Mouse (Mus musculus) brain, embryonic 18.5 days (tissue): ENCODE data around the gene Henmt1.

ENCODE experiments used
- DNase-seq: peaks from one replicate; pipeline ENCODE4 v3.0.0-alpha.2; 2012; ENCODE audit warnings: low read depth, low spot score

Gene Henmt1

DNA sequence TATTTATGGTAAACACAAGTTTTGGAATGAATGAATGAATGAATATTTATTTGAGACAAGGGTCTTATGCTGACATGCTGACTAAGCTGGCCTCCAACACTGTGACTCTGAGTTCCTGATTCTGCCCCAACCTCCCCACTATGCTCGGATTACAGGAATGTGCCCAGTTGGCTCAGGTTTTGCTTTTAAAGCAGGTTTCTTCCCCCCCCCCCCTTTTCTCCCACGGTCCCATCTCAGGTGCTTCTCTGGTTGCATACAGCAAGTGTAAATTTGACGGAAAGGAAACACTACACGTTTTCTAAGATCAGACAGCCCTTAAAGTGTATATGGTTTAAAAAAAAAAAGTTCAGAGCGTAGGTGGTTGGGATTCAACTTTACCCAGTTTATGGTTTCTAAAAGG is at the start of gene Henmt1:
Henmt1 (plus strand) TSS at position 301 of the 400 bp plus-strand sequence.
- DNase-seq: no peak

DNA sequence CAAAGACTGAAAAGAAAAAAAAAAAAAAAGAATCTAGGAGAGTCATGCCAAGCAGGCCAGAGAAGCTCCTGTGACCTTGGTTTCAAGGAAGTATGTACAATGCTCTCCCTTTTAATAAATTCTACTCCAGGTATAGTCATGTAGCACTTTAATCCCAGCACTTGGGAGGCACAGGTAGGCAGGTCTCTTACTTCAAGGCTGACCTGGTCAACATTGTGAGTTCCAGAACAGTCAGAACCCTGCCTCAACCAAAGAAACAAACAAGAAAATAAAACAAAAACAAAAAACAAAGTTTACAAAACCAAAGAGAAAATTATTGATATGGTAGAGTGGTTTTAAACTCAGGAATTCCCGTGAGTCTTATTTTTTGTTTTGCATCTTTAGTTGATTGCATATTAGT is 49.8 kb upstream of the Henmt1 start, which contains the start of gene Fndc7:
Fndc7 (minus strand) TSS at position 101 of the 400 bp plus-strand sequence.
- DNase-seq: no peak

DNA sequence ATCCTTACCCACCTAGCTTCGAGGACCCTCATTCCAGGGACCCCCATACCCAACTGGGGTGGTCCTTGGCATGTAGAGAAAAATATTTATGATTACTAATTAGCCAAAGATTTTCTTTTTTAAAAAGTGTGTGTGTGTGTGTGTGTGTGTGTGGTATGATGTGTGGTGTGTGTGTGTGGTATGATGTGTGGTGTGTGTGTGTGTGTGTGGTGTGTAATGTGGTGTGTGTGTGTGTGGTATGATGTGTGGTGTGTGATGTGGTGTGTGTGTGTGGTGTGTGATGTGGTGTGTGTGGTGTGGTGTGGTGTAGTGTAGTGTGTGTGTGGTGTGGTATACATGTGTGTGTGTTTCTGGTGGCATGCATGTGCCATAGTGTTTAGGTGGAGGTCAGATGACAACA is 47.6 kb upstream of the Henmt1 start:
- DNase-seq: no peak

DNA sequence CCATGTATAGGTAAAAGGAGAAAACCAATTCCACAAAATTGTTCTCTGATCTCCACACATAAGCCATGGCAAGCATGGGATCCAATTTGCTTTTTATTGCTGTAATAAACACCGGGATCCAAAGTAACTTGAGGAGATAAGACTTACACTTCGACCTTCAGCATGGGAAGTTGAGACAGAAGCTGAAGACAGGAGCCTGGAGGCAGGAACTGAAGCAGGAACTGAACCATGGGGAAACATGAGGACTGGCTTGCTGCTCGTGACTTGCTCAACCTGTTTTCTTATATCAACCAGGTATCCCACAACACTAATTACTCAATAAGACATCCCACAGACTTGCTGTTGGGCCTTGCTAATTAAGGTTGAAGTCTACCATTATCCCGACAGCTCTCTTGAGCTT is 46.8 kb upstream of the Henmt1 start:
- DNase-seq: no peak

DNA sequence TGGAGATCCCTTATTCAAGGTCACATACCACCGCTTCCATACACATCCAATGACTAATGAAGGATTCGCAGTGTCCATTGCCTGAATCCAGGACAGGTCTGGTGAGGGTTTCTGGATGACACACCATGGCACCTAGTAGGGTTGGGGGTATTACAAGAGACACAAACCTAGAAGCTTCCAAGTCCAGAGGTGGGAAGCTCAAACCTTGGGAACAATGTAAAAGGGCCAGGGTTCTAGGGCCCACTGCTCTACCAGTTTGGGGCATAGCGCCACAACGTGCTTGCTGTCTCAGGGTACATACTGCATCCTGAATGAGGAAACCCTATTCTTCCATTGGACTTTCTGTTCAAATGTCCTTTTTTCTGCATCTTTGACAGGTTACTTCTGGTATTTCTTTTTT is 41.0 kb upstream of the Henmt1 start:
- DNase-seq: no peak

DNA sequence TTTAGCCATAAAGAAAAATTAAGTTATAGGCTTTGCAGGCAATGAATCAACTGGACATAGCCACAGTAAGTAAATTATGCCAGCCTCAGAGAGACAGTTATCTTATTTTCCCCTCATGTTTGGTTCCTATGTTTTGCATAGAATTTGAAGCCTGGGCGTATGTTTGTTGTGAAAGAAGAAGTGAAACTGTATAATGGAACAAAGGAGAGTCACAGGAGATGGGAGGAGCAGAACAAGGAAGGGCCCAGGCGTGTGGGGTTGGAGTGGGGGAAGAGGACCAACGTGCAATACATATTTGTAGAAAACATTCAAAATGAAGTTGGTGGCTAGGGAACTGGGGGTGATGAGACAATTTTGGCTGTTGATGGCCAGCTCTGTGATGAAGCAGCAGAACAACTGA is 39.5 kb upstream of the Henmt1 start:
- DNase-seq: no peak

DNA sequence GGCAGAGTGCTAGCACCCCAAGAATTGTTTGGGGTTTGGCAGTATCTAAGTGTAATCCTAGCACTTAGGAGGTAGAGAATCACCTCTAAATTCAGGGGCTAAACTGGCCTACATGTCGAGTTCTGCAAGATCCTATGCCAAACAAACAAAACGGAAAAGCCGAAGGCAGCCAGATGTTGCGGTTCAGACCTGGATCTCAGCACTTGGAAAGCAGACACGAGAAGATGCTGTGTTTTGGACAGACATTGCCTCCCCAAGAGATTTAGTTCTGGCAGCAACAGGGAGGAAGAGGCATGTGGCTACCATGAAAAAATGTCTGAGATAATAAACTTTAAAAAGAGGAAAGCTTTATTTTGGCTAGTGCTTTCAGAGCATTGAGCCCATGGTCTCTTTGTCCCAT is 39.0 kb upstream of the Henmt1 start:
- DNase-seq: no peak

DNA sequence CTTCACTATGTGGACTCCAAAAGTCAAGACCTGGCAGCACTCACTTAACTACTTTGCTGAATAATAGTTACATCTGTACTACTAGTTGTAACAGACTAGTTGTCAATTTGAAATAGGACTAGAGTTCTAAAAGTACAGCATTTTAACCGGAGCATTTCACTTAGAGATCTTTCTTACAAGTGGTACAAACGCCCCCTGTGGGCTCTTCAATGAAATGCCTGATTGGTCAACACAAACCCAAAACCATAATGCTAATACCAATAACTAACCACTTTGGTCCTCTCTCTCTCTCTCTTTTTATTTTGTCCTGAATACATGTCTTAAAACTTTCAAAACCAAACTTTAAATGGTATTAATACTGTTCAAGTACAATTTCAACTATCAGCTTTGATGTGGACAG is 37.6 kb upstream of the Henmt1 start:
- no peak for DNase-seq

DNA sequence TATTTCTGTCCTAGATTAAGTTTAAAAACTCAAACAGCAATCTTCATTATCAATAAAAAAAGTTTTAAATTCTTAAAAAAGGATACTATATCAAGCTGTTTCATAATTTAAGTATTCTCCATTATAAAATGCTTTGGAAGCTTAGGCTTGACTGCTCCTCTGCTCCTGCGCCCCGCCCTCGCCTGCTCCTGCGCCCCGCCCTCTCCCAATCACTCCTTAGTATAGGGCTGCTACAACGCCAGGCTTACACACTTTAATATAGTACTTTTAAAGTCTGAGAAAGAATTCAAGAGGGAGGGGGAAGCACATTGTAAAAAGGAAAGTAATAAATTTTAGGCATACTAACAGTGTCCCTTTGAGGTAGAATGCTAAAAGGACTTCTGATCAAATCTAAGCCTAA is 36.7 kb upstream of the Henmt1 start:
- no peak for DNase-seq

DNA sequence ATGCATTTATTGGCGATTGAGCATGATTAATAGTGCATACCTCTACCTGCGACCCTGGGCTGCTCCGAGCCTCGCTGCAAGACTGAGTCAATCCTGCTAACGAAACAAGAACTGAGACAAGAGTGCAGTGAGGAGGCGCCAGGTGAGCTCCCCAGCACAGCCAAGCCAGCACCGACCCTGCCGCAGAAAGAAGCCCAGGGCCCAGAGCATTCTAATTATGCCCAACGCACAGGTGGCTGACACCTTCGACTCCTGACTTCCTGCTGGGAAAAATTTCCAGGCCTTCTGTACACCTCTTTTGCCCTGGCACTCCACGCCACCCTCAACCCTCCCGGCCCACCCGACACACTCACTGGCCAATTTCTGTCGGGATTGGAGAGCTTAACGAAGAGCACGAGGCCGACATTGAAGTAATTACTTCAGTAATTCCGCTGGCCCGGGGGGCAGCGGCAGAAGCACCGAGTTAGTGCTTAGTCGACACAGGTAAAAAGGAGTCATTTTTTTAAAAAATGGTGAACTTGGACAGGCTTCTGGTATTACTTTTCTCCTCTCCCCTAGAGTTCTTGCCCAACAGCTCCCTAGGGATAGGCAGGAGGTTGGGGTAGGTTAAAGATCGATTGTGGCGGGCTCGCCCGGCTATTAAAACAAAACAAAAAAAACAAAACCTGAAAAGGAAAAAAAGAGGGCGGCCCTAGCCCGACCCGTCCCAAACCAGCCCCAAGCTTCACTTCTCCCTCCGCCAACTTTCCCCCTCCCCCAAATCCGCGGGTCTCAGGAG is 29.2 kb upstream of the Henmt1 start:
- DNase-seq: no peak

DNA sequence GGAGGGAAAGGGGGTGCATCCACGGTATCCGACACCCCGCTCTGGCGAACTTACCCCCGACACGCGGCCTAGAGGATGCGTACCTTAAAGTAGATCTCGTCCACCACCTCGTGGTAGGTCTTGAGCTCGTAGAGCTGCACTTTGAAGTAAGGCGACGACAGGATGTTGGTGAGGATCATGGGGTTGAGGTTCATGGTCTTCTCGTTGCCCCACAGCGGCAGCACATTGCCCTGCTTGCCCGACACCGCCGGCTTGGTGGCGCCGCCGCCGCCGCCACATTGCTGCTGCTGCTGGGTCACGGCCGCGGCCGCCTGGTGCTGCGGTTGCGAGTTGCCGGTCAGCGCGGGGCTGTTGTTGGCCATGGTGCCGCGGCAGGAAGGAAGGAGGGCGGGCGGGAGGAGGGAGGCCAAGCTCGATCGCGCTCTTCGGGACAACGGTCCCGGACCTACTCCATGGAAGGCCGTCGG is 28.6 kb upstream of the Henmt1 start:
- no peak for DNase-seq

DNA sequence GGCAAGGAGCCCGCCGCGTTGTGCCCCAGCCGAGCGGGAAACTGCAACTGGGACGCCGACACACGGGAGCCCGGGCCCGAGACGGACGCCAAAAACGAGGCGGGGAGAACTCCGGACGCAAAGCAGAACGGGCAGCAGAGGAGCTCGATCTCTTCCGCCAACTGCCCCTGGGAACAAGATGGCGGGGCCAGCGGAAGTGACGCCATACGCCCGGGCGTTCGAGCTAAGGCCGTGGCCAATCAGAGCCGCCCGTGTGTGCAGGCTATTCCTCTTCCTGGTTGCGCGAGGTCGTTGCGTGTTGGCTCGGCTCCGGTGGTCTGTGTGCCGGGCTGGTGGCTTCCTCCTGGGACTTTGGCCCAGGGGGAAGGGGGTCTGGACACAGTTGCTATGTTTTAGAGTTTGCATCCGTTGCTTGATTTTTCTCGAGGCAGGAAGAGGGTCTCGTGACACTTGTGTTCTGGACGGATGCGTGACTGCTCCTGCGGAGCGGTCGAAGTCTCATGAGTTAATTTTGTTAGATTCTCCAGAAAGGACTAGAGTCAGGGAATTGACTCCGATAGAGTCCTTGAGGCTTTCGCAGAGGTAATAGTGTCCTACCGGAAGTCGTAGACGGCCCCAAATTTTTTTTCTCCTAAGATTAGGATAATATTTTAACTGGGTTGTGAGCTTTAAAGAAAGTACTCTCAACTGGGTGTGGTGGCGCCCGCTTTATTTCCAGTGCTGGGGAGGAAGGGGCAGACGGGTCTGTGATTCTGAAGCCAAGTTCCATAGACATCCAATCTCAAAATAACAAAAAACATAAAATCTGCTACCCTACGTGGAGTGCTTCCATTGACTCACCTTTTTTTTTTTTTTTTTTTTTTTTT is 27.9 kb upstream of the Henmt1 start, which contains the start of gene Prpf38b:
Prpf38b (minus strand) TSS at position 180 of the 866 bp plus-strand sequence.
- peak; percentile 91 for DNase-seq

DNA sequence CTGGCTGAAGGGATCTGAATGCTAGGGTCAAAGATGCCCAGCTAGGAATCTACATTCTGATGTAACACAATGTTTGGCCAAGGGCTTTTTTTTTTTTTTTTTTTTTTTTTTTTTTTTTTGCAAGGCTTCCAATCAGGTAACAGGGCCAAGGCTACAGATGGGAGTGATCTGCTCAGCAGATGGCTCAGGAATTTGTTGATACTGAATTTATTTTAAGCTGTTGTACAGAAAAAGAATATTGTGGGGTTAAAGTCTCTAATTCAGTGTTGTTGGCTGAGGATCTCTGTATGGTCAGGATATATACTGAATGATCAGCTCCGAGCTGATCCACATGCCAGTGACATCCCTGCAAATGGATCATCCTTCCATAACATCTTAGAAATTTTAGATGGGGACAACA is 23.7 kb upstream of the Henmt1 start:
- no peak for DNase-seq

DNA sequence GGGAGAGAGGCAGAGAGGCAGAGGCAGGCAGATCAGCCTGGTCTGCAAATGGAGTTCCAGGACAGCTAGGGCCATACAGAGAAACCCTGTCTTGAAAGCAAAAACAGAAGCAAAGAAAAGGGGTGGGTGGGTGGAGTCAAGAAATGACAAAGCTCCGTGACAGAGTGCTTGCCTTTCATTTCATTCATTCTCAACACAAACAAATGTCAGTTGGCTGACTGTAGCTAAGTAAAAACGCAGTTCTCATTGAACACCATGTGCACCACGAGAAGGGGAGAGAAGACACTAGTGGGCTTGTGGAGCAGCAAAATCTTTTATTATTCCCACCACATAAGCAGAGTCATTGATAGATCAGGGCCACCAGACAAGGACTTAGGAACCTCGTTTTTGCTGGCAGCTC is 22.8 kb upstream of the Henmt1 start:
- DNase-seq: no peak

DNA sequence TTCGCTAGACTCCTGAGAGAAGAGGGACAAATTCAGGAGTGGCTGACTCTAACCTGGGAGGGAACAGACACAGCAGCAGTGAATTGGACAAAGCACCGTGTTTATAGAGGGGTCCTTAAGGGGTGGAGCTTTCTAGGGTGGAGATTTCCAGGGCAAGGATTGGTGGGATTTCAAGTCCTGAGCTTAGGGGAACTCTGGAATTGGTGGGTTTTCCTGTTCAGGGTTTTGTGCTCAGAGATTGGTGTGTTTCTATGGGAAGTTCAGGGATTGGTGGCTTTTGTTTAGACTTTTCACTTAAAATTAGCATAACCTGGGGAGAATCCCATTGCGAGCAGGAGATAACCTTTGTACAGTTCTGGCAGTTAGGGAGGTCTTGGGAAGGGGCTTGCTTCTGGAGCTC is 21.7 kb upstream of the Henmt1 start:
- DNase-seq: no peak

DNA sequence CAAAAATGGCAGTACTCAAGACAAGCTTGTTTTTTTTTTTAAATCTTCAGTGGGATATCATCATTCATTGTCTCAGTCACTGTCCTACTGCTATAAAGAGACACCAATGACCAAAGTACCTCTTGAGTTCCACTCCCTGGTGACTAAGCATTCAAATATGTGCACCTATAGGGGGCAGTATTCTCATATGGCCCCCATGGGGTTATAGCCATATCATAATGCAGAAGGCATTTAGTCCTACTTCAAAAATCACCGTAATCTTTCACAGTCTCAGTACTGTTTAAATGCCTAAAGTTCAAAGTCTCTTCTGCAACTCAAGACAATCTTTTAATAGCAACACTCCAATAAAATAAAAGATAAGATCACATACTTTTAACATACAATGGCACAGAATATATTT is 20.8 kb upstream of the Henmt1 start:
- no peak for DNase-seq

DNA sequence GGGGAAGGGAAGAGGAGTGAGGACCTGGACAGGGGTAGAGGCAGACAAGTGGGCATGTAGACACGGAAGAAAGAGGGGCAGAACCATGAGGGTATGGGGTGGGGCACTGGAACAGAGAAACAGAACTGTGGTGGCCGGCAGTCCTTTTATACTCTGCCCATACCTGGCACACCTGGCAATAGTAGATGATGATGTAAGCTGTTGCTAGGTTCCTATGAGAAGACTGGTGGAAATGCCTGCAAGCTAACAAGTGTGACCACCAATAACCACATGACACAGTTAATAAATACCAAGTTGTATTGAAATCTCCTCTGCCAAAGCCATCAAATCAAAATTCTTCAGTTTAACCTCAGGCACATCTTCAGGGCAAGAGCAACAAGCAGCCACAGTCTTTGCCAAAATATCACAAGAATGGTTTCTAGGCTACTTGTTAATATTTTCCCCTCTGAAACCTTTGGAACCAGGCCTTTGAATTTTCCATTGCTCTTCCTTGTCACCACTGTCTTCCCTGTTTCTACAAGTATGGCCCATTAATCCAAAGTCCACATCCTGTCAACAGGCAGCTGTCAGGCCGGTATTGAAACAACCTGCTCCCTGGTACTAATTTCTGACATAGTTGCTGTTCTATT is 19.1 kb upstream of the Henmt1 start:
- no peak for DNase-seq

DNA sequence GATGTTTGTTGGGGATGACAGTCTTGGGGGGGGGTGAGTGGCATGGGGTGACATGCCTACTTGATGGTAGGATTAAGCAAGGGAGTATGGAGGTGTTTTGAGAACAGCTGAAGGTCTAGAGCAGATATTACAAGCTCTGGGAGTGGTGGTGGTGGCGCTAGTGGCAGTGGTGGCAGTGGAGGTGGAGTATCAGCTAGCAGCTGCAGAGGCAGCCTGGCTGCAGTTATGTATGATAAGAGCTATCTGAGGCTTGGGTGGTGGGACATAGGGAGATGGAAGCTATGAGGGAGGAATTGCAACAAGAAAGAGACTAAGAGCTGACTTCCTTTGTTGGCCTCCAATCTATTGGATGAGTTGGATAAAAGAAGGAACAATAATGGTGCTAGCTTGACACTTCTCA is 17.9 kb upstream of the Henmt1 start:
- no peak for DNase-seq

DNA sequence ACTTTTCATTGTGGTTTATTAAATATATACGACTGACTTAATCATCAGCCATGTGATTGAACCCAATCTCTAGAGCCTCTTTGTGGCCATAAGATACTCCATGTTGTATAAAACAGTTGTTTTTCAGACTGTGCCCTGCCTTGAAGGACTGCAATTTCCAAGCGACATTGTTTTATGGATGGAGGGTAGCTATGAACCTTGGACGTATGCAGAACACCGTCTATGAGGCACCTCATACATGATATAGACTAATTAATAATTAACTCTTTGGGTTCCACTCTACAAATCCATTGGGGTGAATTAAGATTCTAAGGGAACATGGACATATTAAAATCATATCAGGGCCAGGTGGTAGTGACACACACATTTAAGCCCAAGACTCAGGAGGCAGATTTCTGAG is 14.0 kb upstream of the Henmt1 start:
- DNase-seq: no peak

DNA sequence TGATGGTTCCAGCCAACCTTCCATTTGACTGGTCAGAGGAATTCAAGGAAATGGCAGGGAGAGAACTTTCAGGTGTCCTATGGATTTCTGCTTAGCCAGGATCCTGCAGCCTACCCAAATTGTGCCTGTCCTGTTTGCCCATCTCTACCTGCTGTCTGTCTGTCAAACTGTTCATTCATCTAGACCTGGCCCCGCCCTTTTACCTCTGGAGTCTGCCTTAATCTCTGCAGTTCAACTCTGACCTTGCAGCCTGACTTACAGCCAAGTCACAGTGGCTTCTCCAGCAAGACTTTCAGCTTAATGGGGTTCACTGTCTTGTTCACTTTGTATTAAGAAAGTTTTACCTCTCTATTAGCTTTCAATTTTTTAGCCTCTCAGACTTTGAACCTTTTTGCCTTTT is 13.4 kb upstream of the Henmt1 start:
- no peak for DNase-seq

DNA sequence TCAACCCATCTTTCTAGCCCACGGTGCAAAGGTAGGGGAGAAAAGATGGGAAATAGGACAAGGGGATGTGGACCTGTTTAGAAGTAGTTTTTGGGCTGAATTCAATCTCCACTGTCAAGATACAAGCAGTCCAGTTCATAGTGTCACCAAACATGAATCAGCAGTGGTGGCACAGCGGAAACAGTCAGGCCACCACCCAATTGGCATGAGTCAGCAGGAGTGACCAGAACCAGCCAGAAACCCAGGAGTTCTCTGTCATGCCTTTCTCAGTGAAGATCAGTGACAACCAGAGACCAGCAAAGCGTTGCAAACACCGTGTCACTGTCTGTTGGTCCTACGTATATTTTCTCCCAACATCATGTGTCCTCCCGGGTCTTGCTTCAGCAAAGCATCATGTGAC is 6.1 kb upstream of the Henmt1 start:
- no peak for DNase-seq

DNA sequence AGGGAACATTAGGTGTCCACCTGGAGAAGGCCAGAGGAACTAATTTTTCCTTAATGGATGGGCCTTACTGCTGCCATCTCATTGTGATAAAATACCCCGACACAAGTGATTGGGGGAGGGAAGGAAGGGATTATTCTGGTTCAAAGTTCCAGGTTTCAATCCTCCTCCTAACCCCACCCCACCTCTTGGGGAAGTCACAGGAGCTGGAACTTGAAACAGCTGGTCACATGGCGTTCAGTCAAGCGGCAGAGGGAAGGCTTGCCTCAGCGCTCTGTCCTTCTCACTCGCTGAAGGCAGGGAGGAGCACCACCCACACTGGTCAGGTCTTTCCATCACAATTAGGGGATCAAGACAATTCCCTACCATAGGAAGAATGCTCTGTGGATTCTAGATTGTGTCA is 982 bp upstream of the Henmt1 start:
- no peak for DNase-seq
